ENCODE assay signal across 11 mouse cellular contexts in genomic region chr7:68065904-68066303, GRCm38 (mm10).
DNase-seq lines count a peak whose midpoint lies in the region; ATAC-seq lines count a peak whose summit lies in the region.
"Had no signal": no experiment of that assay in that cellular context is flagged by ENCODE, and none has a peak within 500 bp of the region (broad histone marks: within the 10 kb centered on the region; RNA-seq: fewer than 3 reads in every experiment).

No protein-coding gene starts in this region.

- DNase-seq in heart, postnatal 10 days: peak; percentile 40 to 56
- DNase-seq in heart, adult 9 months (ENCODE audit: low spot score in 2 of 2): no peak
- peak; percentile 55 for DNase-seq in adrenal gland, adult 8-10 months
- peak; percentile 58 for DNase-seq in brain, adult 2 months (ENCODE audit: low read depth, low spot score)
- peak; percentile 75 to 76 for DNase-seq in kidney, postnatal 36 days
- DNase-seq in retina, postnatal 1 day: no peak
- DNase-seq: cerebellum, adult 9-10 months; left cerebral cortex, postnatal 4 days; midbrain, embryonic 14.5 days had no signal

- no peak for ATAC-seq in megakaryocyte progenitor cell, adult 5-6 weeks (replicated peaks; ENCODE audit: poor library complexity)
- ATAC-seq: intestine, embryonic 15.5 days had no signal

- intact Hi-C loops in heart, postnatal 10 days (cut with DNase I): no loop called here

Comparison
In these comparisons a context has a peak if more than half of its experiments do, and no peak if none do; other contexts are left out.
1. DNase-seq: peak in heart, postnatal 10 days (2 of 2), adrenal gland, adult 8-10 months (single experiment), brain, adult 2 months (single experiment) and kidney, postnatal 36 days (2 of 2); none in heart, adult 9 months (0 of 2) and retina, postnatal 1 day (single experiment).